Mouse (Mus musculus) liver, postnatal 0 days (tissue): ENCODE measurements around the gene Mapk10.

ENCODE experiments used
- CTCF ChIP-seq: sonication (generic); IDR thresholded peaks from 2 replicates; pipeline ENCODE4 v1.5.1; 2016; ENCODE audit warnings: antibody characterized with exemption, low read depth
- EP300 ChIP-seq: IDR thresholded peaks from 2 replicates; pipeline ENCODE4 v1.6.1; 2016; ENCODE audit warnings: antibody characterized with exemption, low read depth, mild to moderate bottlenecking

DNA sequence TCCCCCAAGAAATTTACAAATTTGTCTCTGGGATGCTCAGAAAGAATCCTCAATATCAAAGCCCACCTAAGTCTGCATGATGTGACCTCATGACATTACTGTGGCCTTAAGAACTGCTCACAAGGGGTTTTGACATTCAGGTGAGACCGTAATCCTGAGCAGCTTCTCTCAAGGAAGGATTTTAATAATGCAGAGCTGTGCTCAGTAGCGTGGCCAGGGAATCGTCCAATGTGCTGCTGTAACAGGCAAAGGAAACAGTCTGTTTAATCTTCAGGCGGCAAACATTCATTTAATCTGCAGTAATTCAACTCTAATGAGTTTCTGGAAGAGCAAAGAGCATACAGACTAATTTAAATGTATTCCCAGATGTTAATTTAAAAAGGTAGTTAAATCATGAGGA lies 236.7 kb downstream of the Mapk10 start:
- TF ChIP-seq CTCF (no peak), EP300 (no peak)
